Mouse (Mus musculus) small intestine, adult 2 months (tissue): ENCODE measurements around the gene Csk.

Experiments used
- CTCF ChIP-seq: fragments of 200-500 bp; IDR thresholded peaks from 2 replicates; pipeline ENCODE4 v1.5.1; 2012; ENCODE audit warnings: low read depth, mild to moderate bottlenecking, control low read depth, inconsistent platforms, low read length, moderate library complexity, mixed read lengths; ENCODE audit not compliant: insufficient replicate concordance, insufficient read length; ENCODE audit errors: extremely low read depth
- POLR2A ChIP-seq: fragments of 200-500 bp; IDR thresholded peaks from 2 replicates; pipeline ENCODE4 v1.6.1; 2012; ENCODE audit warnings: low read depth, mild to moderate bottlenecking, control low read depth, inconsistent platforms, low read length, moderate library complexity

GRCm38 (mm10) chr9:57577144-57577849 lies 76.1 kb downstream of the Csk start:
- TF ChIP-seq CTCF (no peak), POLR2A (no peak)
